Mouse (Mus musculus) liver, postnatal 0 days (tissue): Measurements from ENCODE around the gene Crtc1.

ENCODE experiments used
- CTCF ChIP-seq: sonication (generic); IDR thresholded peaks from 2 replicates; pipeline ENCODE4 v1.5.1; 2016; ENCODE audit warnings: antibody characterized with exemption, low read depth
- EP300 ChIP-seq: IDR thresholded peaks from 2 replicates; pipeline ENCODE4 v1.6.1; 2016; ENCODE audit warnings: antibody characterized with exemption, low read depth, mild to moderate bottlenecking

- TF ChIP-seq CTCF (no peak), EP300 (no peak)
These were observed 80.0 kb downstream of the Crtc1 start for GRCm38 (mm10) chr8:70359411-70359810.
